Mouse (Mus musculus) myocyte (in vitro differentiated cells): ENCODE results near the gene Scgb1c1. TPM values are rescaled to one million over a fixed set of nuclear protein-coding genes. Genes with fewer than 3 reads are reported as not detected.

Experiments
- H3K27me3 ChIP-seq: one replicate; pipeline ENCODE4 v1.6.1; 2011; ENCODE audit not compliant: control insufficient read depth, insufficient read depth, insufficient read length
- H3K36me3 ChIP-seq: one replicate; pipeline ENCODE4 v1.6.1; 2011; ENCODE audit not compliant: control insufficient read depth, insufficient read depth
- H3K4me2 ChIP-seq: one replicate; pipeline ENCODE4 v1.6.1; 2011; ENCODE audit warnings: low read depth, control low read depth
- H3K4me3 ChIP-seq: one replicate; pipeline ENCODE4 v1.5.1; 2011; ENCODE audit warnings: mild to moderate bottlenecking, control low read depth, moderate library complexity
- H3K79me2 ChIP-seq: one replicate; pipeline ENCODE4 v1.6.1; 2011; ENCODE audit not compliant: control insufficient read depth, insufficient read depth
- H3ac ChIP-seq: one replicate; pipeline ENCODE4 v1.6.1; 2011; ENCODE audit not compliant: control insufficient read depth, insufficient read length
- CEBPB ChIP-seq: IDR thresholded peaks from 2 replicates; pipeline ENCODE4 v1.6.1; 2011; ENCODE audit warnings: mild to moderate bottlenecking, moderate library complexity; ENCODE audit not compliant: poor library complexity, insufficient read depth, severe bottlenecking
- E2F4 ChIP-seq: IDR thresholded peaks from one replicate; pipeline ENCODE4 v1.6.1; 2011; ENCODE audit warnings: mild to moderate bottlenecking, control low read depth, moderate library complexity; ENCODE audit not compliant: insufficient read depth
- MAX ChIP-seq: IDR thresholded peaks from one replicate; pipeline ENCODE4 v1.6.1; 2011; ENCODE audit warnings: low read depth, mild to moderate bottlenecking, control low read depth
- MYOD1 ChIP-seq, 3 experiments: IDR thresholded peaks; one replicate each; pipeline ENCODE4 v1.6.1; 2011; ENCODE audit warnings: control low read depth in 2 of 3, low read depth in 2 of 3, mild to moderate bottlenecking in 2 of 3, moderate library complexity in 1 of 3; ENCODE audit not compliant: insufficient read length in 2 of 3, control insufficient read depth in 1 of 3
- MYOG ChIP-seq, 3 experiments: IDR thresholded peaks; one replicate each; pipeline ENCODE4 v1.6.1; 2011; ENCODE audit warnings: control low read depth in 2 of 3, low read depth in 2 of 3, mild to moderate bottlenecking in 2 of 3; ENCODE audit not compliant: insufficient read length in 2 of 3, control insufficient read depth in 1 of 3, insufficient read depth in 1 of 3
- POLR2A ChIP-seq: IDR thresholded peaks from one replicate; pipeline ENCODE4 v1.6.1; 2011; ENCODE audit warnings: low read depth, mild to moderate bottlenecking, control low read depth, moderate library complexity; ENCODE audit not compliant: insufficient read length
- POLR2AphosphoS2 ChIP-seq: IDR thresholded peaks from one replicate; pipeline ENCODE4 v1.6.1; 2011; ENCODE audit warnings: low read depth, control low read depth; ENCODE audit not compliant: insufficient read length
- REST ChIP-seq: IDR thresholded peaks from one replicate; pipeline ENCODE4 v1.6.1; 2011; ENCODE audit warnings: mild to moderate bottlenecking, control low read depth, moderate library complexity; ENCODE audit not compliant: insufficient read depth, insufficient read length
- SRF ChIP-seq: IDR thresholded peaks from one replicate; pipeline ENCODE4 v1.6.1; 2011; ENCODE audit warnings: low read depth; ENCODE audit not compliant: control insufficient read depth, insufficient read length
- TCF12 ChIP-seq: IDR thresholded peaks from one replicate; pipeline ENCODE4 v1.6.1; 2011; ENCODE audit warnings: mild to moderate bottlenecking, control low read depth; ENCODE audit not compliant: poor library complexity, insufficient read depth, severe bottlenecking
- TCF3 ChIP-seq: IDR thresholded peaks from one replicate; pipeline ENCODE4 v1.6.1; 2011; ENCODE audit warnings: low read depth, control low read depth; ENCODE audit not compliant: insufficient read length
- USF1 ChIP-seq: IDR thresholded peaks from one replicate; pipeline ENCODE4 v1.6.1; 2011; ENCODE audit warnings: low read depth, mild to moderate bottlenecking, control low read depth, moderate library complexity
- polyA plus RNA-seq: library from polyadenylated mRNA; unstranded; fragments of >200 nt; fragmentation: generic; extraction: Trizol; gene quantifications from one replicate; pipeline ENCODE4 v1.2.1, GENCODE M21; 2012; ENCODE audit warnings: missing spikeins

Scgb1c1 gene
- polyA plus RNA-seq, 1 experiment = not detected

- Histone ChIP-seq H3ac (no peak overlapping the region), H3K36me3 (peaks cover 31% of the 10 kb centered on the region), H3K79me2 (peaks cover 50% of the 10 kb centered on the region), H3K27me3 (no peaks in the 10 kb centered on the region), H3K4me2 (peak overlapping the region; percentile 86), H3K4me3 (peak overlapping the region; percentile 97)
- TF ChIP-seq POLR2AphosphoS2 (no peak), USF1 (no peak), MAX (no peak), POLR2A (no peak), E2F4 (no peak), SRF (no peak), TCF3 (no peak), CEBPB (no peak), REST (no peak), MYOG (IDR thresholded peaks at IDR 0.05; ENCODE audit: control insufficient read depth in 1 of 3, insufficient read depth in 1 of 3, insufficient read length in 2 of 3, low read depth in 2 of 3) (peak in 2 of 3 experiments; percentile 78 to 80), TCF12 (peak; percentile 91), MYOD1 (IDR thresholded peaks at IDR 0.05; ENCODE audit: control insufficient read depth in 1 of 3, insufficient read length in 2 of 3, low read depth in 2 of 3) (peak; percentile 85 to 95 (median 93))
These were observed 14.7 kb downstream of the Scgb1c1 start for GRCm38 (mm10) chr7:140859997-140860396.

- Histone ChIP-seq H3K27me3 (no peaks in the 10 kb centered on the region), H3K79me2 (peaks cover 43% of the 10 kb centered on the region), H3K4me3 (peak overlapping the region; percentile 97), H3K4me2 (peak overlapping the region; percentile 86), H3ac (no peak overlapping the region), H3K36me3 (peaks cover 35% of the 10 kb centered on the region)
- TF ChIP-seq SRF = no peak
- TF ChIP-seq MYOG (IDR thresholded peaks at IDR 0.05; ENCODE audit: control insufficient read depth in 1 of 3, insufficient read depth in 1 of 3, insufficient read length in 2 of 3, low read depth in 2 of 3) = no peak
- TF ChIP-seq CEBPB = no peak
- TF ChIP-seq E2F4 = no peak
- TF ChIP-seq POLR2AphosphoS2 = no peak
- TF ChIP-seq TCF3 = no peak
- TF ChIP-seq POLR2A = no peak
- TF ChIP-seq MAX = no peak
- no peak for TF ChIP-seq MYOD1 (IDR thresholded peaks at IDR 0.05; ENCODE audit: control insufficient read depth in 1 of 3, insufficient read length in 2 of 3, low read depth in 2 of 3)
- TF ChIP-seq USF1 = no peak
These were observed 15.4 kb downstream of the Scgb1c1 start for GRCm38 (mm10) chr7:140860728-140861127.

- H3K4me3 ChIP-seq = no peak overlapping the region
- no peaks in the 10 kb centered on the region for H3K27me3 ChIP-seq
- no peak for TF ChIP-seq E2F4
- peak; percentile 98 for TF ChIP-seq POLR2AphosphoS2
- TF ChIP-seq POLR2A = peak; percentile 32
- no peak overlapping the region for H3K4me2 ChIP-seq
- H3K79me2 ChIP-seq = peaks cover 18% of the 10 kb centered on the region
- peaks cover 35% of the 10 kb centered on the region for H3K36me3 ChIP-seq
- H3ac ChIP-seq = no peak overlapping the region
These were observed 19.4 kb downstream of the Scgb1c1 start for GRCm38 (mm10) chr7:140864761-140865160.

GRCm38 (mm10) chr7:140874224-140874623, 28.9 kb downstream of the Scgb1c1 start:
- TF ChIP-seq SRF (no peak), USF1 (no peak), MAX (no peak), POLR2AphosphoS2 (no peak), MYOD1 (IDR thresholded peaks at IDR 0.05; ENCODE audit: control insufficient read depth in 1 of 3, insufficient read length in 2 of 3, low read depth in 2 of 3) (no peak), REST (no peak), TCF3 (no peak)
- Histone ChIP-seq H3ac (no peak overlapping the region), H3K27me3 (no peaks in the 10 kb centered on the region), H3K36me3 (peaks cover 16% of the 10 kb centered on the region), H3K4me2 (no peak overlapping the region), H3K4me3 (no peak overlapping the region), H3K79me2 (no peaks in the 10 kb centered on the region)

- no peak overlapping the region for H3K4me2 ChIP-seq
- no peaks in the 10 kb centered on the region for H3K27me3 ChIP-seq
- peaks cover 1% of the 10 kb centered on the region for H3K79me2 ChIP-seq
- no peak overlapping the region for H3K4me3 ChIP-seq
- peaks cover 7% of the 10 kb centered on the region for H3K36me3 ChIP-seq
- TF ChIP-seq E2F4 (no peak), TCF12 (no peak), REST (no peak), MYOD1 (IDR thresholded peaks at IDR 0.05; ENCODE audit: control insufficient read depth in 1 of 3, insufficient read length in 2 of 3, low read depth in 2 of 3) (no peak), CEBPB (no peak), POLR2AphosphoS2 (no peak), SRF (no peak), MYOG (IDR thresholded peaks at IDR 0.05; ENCODE audit: control insufficient read depth in 1 of 3, insufficient read depth in 1 of 3, insufficient read length in 2 of 3, low read depth in 2 of 3) (no peak), USF1 (no peak), MAX (no peak), POLR2A (no peak), TCF3 (no peak)
- no peak overlapping the region for H3ac ChIP-seq
These were observed 32.0 kb downstream of the Scgb1c1 start for GRCm38 (mm10) chr7:140877364-140877763.
